Mouse (Mus musculus): ENCODE data around the gene Armc12. TPM values are rescaled to one million over a fixed set of nuclear protein-coding genes. Genes with fewer than 3 reads are reported as not detected.
A peak's percentile ranks its signal among the peaks of the same experiment; 100 is the strongest.

The Armc12 gene
- total and polyA plus RNA-seq, 3 experiments: not detected

GRCm38 (mm10) chr17:28520561-28520960 is 10.0 kb upstream of the Armc12 start:
- ATAC-seq (ENCODE audit: extremely low read depth, insufficient number of reproducible peaks, low FRiP score, poor library complexity, severe bottlenecking) (no peak), DNase-seq (ENCODE audit: low spot score) (no peak)
- Histone ChIP-seq H3K27me3 (ENCODE audit: insufficient read depth, low read length) (peaks cover 65% of the 10 kb centered on the region), H3K4me3 (ENCODE audit: low read depth, low read length) (no peak overlapping the region), H3K4me1 (ENCODE audit: insufficient read depth, low read depth, low read length) (peaks cover 38% of the 10 kb centered on the region), H3K36me3 (replicated peaks) (peaks cover 7% of the 10 kb centered on the region), H3K9me3 (replicated peaks) (0 out of 2 replicates have a peak, but pooled peaks cover 2% of the 10 kb centered on the region)
- no peak for TF ChIP-seq TAL1 (conservative IDR thresholded peaks at IDR 0.05; ENCODE audit: low read depth, low read length)
- no peak for TF ChIP-seq GATA1 (IDR thresholded peaks at IDR 0.05; ENCODE audit: borderline replicate concordance, low read length)
- TF ChIP-seq POLR2AphosphoS5 (IDR thresholded peaks at IDR 0.05; ENCODE audit: insufficient replicate concordance, low read depth, low read length): no peak
- TF ChIP-seq CTCF (IDR thresholded peaks at IDR 0.05; ENCODE audit: low read depth, low read length): no peak
- TF ChIP-seq GATA2 (IDR thresholded peaks at IDR 0.05; ENCODE audit: borderline replicate concordance, low read depth, low read length): no peak

GRCm38 (mm10) chr17:28521071-28521726 is 9.4 kb upstream of the Armc12 start:
- Histone ChIP-seq H3K27me3 (ENCODE audit: insufficient read depth, low read length) (peaks cover 63% of the 10 kb centered on the region), H3K36me3 (replicated peaks) (peaks cover 7% of the 10 kb centered on the region), H3K9me3 (replicated peaks) (0 out of 2 replicates have a peak, but pooled peaks cover 2% of the 10 kb centered on the region), H3K4me3 (ENCODE audit: low read depth, low read length) (no peak overlapping the region), H3K4me1 (ENCODE audit: insufficient read depth, low read depth, low read length) (peaks cover 34% of the 10 kb centered on the region)
- TF ChIP-seq GATA1 (IDR thresholded peaks at IDR 0.05; ENCODE audit: borderline replicate concordance, low read length) (no peak), TAL1 (conservative IDR thresholded peaks at IDR 0.05; ENCODE audit: low read depth, low read length) (no peak), CTCF (IDR thresholded peaks at IDR 0.05; ENCODE audit: low read depth, low read length) (no peak), POLR2AphosphoS5 (IDR thresholded peaks at IDR 0.05; ENCODE audit: insufficient replicate concordance, low read depth, low read length) (no peak), GATA2 (IDR thresholded peaks at IDR 0.05; ENCODE audit: borderline replicate concordance, low read depth, low read length) (no peak)
- ATAC-seq (ENCODE audit: extremely low read depth, insufficient number of reproducible peaks, low FRiP score, poor library complexity, severe bottlenecking): no peak
- no peak for DNase-seq (ENCODE audit: low spot score)

DNA sequence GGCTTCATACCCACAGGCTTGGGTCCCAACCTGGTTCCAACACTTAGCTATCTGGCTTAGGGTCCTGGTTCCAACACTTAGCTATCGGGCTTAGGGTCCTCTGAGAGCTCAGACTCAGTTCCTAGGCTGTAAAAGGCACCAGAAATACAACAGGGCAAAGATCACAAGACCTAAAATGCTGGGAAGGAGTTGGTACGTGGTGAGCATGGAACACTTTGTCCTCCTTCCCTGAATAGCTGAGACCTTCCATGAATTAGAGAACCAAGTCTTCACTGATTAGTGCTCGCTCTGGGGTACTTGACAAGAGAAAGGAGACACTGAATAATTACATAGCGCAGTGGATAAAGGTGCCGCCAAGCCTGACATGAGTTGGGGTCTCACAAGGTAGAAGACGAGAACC is 8.7 kb upstream of the Armc12 start:
- Histone ChIP-seq H3K4me3 (ENCODE audit: low read depth, low read length) (no peak overlapping the region), H3K4me1 (ENCODE audit: insufficient read depth, low read depth, low read length) (peaks cover 36% of the 10 kb centered on the region), H3K9me3 (replicated peaks) (0 out of 2 replicates have a peak, but pooled peaks cover 2% of the 10 kb centered on the region), H3K27me3 (ENCODE audit: insufficient read depth, low read length) (peaks cover 60% of the 10 kb centered on the region), H3K36me3 (replicated peaks) (peaks cover 7% of the 10 kb centered on the region)
- TF ChIP-seq GATA2 (IDR thresholded peaks at IDR 0.05; ENCODE audit: borderline replicate concordance, low read depth, low read length): no peak
- TF ChIP-seq POLR2AphosphoS5 (IDR thresholded peaks at IDR 0.05; ENCODE audit: insufficient replicate concordance, low read depth, low read length): no peak
- TF ChIP-seq TAL1 (conservative IDR thresholded peaks at IDR 0.05; ENCODE audit: low read depth, low read length): no peak
- no peak for TF ChIP-seq GATA1 (IDR thresholded peaks at IDR 0.05; ENCODE audit: borderline replicate concordance, low read length)
- TF ChIP-seq CTCF (IDR thresholded peaks at IDR 0.05; ENCODE audit: low read depth, low read length): no peak
- ATAC-seq (ENCODE audit: extremely low read depth, insufficient number of reproducible peaks, low FRiP score, poor library complexity, severe bottlenecking): no peak
- no peak for DNase-seq (ENCODE audit: low spot score)

DNA sequence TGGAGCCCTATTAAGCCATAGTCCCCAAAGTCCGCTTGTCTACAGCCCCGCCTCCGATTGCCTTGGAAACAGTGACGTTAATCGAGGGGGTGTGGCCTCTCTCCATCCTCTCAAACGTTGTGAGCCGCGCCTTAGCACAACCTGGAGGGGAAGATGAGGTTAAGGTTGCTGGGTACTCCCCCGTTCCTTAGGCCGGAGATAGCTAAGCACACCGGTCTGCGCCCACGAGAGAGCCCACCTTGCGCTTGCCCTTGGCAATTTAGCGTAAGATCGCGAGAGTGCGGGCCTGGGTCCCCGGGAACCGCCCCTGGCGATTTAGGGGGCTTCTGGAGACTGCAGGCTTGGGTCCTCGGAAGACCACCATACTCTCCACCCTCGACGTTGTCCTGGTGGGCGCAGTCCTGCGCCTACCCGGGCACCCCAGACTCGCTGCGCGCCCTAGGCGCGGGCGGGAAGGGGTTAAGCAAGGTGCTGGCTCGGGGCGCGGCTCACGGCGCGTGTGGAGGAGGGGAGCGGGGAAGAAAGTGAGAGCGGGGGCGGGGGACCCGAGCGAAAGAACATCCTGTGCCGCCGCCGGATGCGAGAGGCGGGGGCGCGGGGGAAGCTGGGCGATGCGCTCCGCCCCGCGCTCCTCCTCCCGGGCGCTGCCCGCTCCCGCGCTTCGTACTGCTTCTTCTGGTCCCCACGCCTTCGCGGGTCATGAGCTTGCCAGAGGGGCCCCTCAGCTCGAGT is 7.8 kb upstream of the Armc12 start:
- Histone ChIP-seq H3K36me3 (replicated peaks) (peaks cover 7% of the 10 kb centered on the region), H3K4me3 (ENCODE audit: low read depth, low read length) (peak overlapping the region; percentile 71), H3K4me1 (ENCODE audit: insufficient read depth, low read depth, low read length) (peaks cover 45% of the 10 kb centered on the region), H3K9me3 (replicated peaks) (0 out of 2 replicates have a peak, but pooled peaks cover 2% of the 10 kb centered on the region), H3K27me3 (ENCODE audit: insufficient read depth, low read length) (peaks cover 57% of the 10 kb centered on the region)
- no peak for TF ChIP-seq POLR2AphosphoS5 (IDR thresholded peaks at IDR 0.05; ENCODE audit: insufficient replicate concordance, low read depth, low read length)
- TF ChIP-seq GATA1 (IDR thresholded peaks at IDR 0.05; ENCODE audit: borderline replicate concordance, low read length): no peak
- TF ChIP-seq TAL1 (conservative IDR thresholded peaks at IDR 0.05; ENCODE audit: low read depth, low read length): no peak
- no peak for TF ChIP-seq GATA2 (IDR thresholded peaks at IDR 0.05; ENCODE audit: borderline replicate concordance, low read depth, low read length)
- no peak for TF ChIP-seq CTCF (IDR thresholded peaks at IDR 0.05; ENCODE audit: low read depth, low read length)
- peak; percentile 73 for DNase-seq (ENCODE audit: low spot score)
- peak; percentile 64 for ATAC-seq (ENCODE audit: extremely low read depth, insufficient number of reproducible peaks, low FRiP score, poor library complexity, severe bottlenecking)

DNA sequence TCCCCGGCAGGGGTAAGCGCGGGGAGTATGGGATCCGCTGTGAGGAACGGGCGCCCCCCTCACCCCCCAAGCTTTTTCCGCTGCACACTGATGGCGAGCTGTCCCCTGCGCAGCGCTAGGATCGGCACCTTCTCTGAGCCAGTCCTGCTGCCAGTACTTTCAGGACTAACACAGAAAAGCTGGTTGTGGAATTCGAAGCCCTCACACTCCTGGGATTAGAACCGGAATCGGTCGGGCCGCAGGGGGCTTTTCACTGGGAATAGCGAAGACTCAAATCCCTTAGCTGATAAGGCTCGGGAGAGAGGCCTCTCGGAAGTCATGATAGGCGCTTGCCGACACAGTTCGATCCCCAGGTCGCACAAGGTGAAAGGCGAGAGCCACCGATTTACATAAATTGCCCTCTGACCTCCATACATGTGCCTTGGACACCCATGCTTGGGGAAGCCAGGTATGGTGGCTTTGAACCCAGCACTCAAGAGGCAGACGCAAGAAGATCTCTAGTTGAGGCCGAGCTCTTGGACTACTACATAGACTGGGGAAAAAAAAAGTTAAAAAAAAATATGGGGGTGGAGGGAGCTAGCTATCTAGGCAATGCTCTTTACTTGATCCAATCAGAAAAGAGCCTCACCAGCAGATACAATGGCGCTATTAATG is 7.1 kb upstream of the Armc12 start:
- TF ChIP-seq TAL1 (conservative IDR thresholded peaks at IDR 0.05; ENCODE audit: low read depth, low read length): no peak
- TF ChIP-seq GATA1 (IDR thresholded peaks at IDR 0.05; ENCODE audit: borderline replicate concordance, low read length): no peak
- no peak for TF ChIP-seq GATA2 (IDR thresholded peaks at IDR 0.05; ENCODE audit: borderline replicate concordance, low read depth, low read length)
- TF ChIP-seq POLR2AphosphoS5 (IDR thresholded peaks at IDR 0.05; ENCODE audit: insufficient replicate concordance, low read depth, low read length): no peak
- TF ChIP-seq CTCF (IDR thresholded peaks at IDR 0.05; ENCODE audit: low read depth, low read length): no peak
- Histone ChIP-seq H3K4me1 (ENCODE audit: insufficient read depth, low read depth, low read length) (peaks cover 46% of the 10 kb centered on the region), H3K36me3 (replicated peaks) (peaks cover 7% of the 10 kb centered on the region), H3K27me3 (ENCODE audit: insufficient read depth, low read length) (peaks cover 51% of the 10 kb centered on the region), H3K9me3 (replicated peaks) (no peaks in the 10 kb centered on the region), H3K4me3 (ENCODE audit: low read depth, low read length) (peak overlapping the region; percentile 71)
- ATAC-seq (ENCODE audit: extremely low read depth, insufficient number of reproducible peaks, low FRiP score, poor library complexity, severe bottlenecking) (no peak), DNase-seq (ENCODE audit: low spot score) (no peak)
